Mouse (Mus musculus) lung, embryonic 14.5 days (tissue): ENCODE results near the gene Thpo. TPM values are rescaled to one million over a fixed set of nuclear protein-coding genes. Genes with fewer than 3 reads are reported as not detected.
A peak's percentile ranks its signal among the peaks of the same experiment; 100 is the strongest.

Source experiments
- ATAC-seq: fragments of 200-750 bp; cut with Nextera tagmentation; 2 replicates; pipeline ENCODE4 v1.8.0; 2017; ENCODE audit warnings: mild to moderate bottlenecking, moderate TSS enrichment, moderate library complexity; ENCODE audit not compliant: insufficient read depth
- DNase-seq: peaks from one replicate; pipeline ENCODE4 v3.0.0-alpha.2; 2015
- H3K27ac ChIP-seq: fragments of 300-500 bp; sonication (generic); 2 replicates; pipeline ENCODE4 v1.5.1; 2014; ENCODE audit warnings: low read depth, mild to moderate bottlenecking, moderate library complexity
- H3K27me3 ChIP-seq: fragments of 300-500 bp; sonication (generic); 2 replicates; pipeline ENCODE4 v1.6.1; 2014; ENCODE audit warnings: low read length, control low read depth; ENCODE audit not compliant: insufficient read depth
- H3K36me3 ChIP-seq: fragments of 300-500 bp; sonication (generic); 2 replicates; pipeline ENCODE4 v1.6.1; 2014; ENCODE audit warnings: control low read depth; ENCODE audit not compliant: insufficient read depth
- H3K4me1 ChIP-seq: fragments of 300-500 bp; sonication (generic); 2 replicates; pipeline ENCODE4 v1.6.1; 2014; ENCODE audit warnings: antibody characterized with exemption, control low read depth; ENCODE audit not compliant: insufficient read depth
- H3K4me2 ChIP-seq: fragments of 300-500 bp; sonication (generic); 2 replicates; pipeline ENCODE4 v1.6.1; 2014; ENCODE audit warnings: mild to moderate bottlenecking
- H3K4me3 ChIP-seq: fragments of 300-500 bp; sonication (generic); 2 replicates; pipeline ENCODE4 v1.5.1; 2014; ENCODE audit warnings: low read depth, low read length
- H3K9ac ChIP-seq: fragments of 300-500 bp; sonication (generic); 2 replicates; pipeline ENCODE4 v1.6.1; 2014
- H3K9me3 ChIP-seq: fragments of 300-500 bp; sonication (generic); 2 replicates; pipeline ENCODE4 v1.6.1; 2016; ENCODE audit warnings: low read depth, low read length, control low read depth
- CTCF ChIP-seq: IDR thresholded peaks from 2 replicates; pipeline ENCODE4 v1.5.1; 2016; ENCODE audit warnings: antibody characterized with exemption, low read depth
- WGBS: fragments of 180-500 bp; shearing (Covaris S2); extraction: QIAGEN DNeasy Blood & Tissue Kit; methylation state at CpG from one replicate; pipeline ENCODE4 v1.1.7; 2014; 5-methylcytosine and 5-hydroxymethylcytosine counted together
- polyA plus RNA-seq: library from polyadenylated mRNA; unstranded; fragments of >200 nt; fragmentation: Nextera tagmentation; extraction: Ambion mirVana; gene quantifications from 2 replicates; pipeline ENCODE4 v1.2.1, GENCODE M21; 2014

The Thpo gene
- polyA plus RNA-seq, 1 experiment from 2014 or later: 1.1 TPM

GRCm38 (mm10) chr16:20703071-20703470 is 31.2 kb downstream of the Thpo start:
- Histone ChIP-seq H3K4me2 (no peak overlapping the region), H3K4me3 (no peak overlapping the region), H3K4me1 (peaks cover 3% of the 10 kb centered on the region; the same call in 1 of the 2 replicates), H3K9me3 (no peaks in the 10 kb centered on the region), H3K27me3 (no peaks in the 10 kb centered on the region), H3K27ac (no peak overlapping the region), H3K9ac (no peak overlapping the region), H3K36me3 (peaks cover 11% of the 10 kb centered on the region; the same call in 1 of the 2 replicates)
- DNase-seq (no peak), ATAC-seq (no peak)
- TF ChIP-seq CTCF: no peak
- WGBS: 91% methylated on average over 10 of the region's 10 CpGs

- H3K4me3 ChIP-seq: no peak overlapping the region
- H3K27me3 ChIP-seq: no peaks in the 10 kb centered on the region
- peaks cover 3% of the 10 kb centered on the region; the same call in 1 of the 2 replicates for H3K4me1 ChIP-seq
- DNase-seq (peak; percentile 88), ATAC-seq (peak; percentile 81)
- peaks cover 5% of the 10 kb centered on the region; the same call in 1 of the 2 replicates for H3K36me3 ChIP-seq
- H3K27ac ChIP-seq: no peak overlapping the region
- 10% methylated on average over 8 of the region's 8 CpGs for WGBS
- peak; percentile 82 for TF ChIP-seq CTCF
- H3K9me3 ChIP-seq: no peaks in the 10 kb centered on the region
- 0 out of 2 replicates have a peak overlapping the region, but pooled peaks have one; percentile 8 for H3K4me2 ChIP-seq
- no peak overlapping the region for H3K9ac ChIP-seq
Measured at GRCm38 (mm10) chr16:20702522-20702893, 31.8 kb downstream of the Thpo start.

- DNase-seq (no peak), ATAC-seq (peak; percentile 52; the same call in 1 of the 2 replicates)
- Histone ChIP-seq H3K4me3 (no peak overlapping the region), H3K4me2 (0 out of 2 replicates have a peak overlapping the region, but pooled peaks have one; percentile 8), H3K36me3 (peaks cover 3% of the 10 kb centered on the region; the same call in 1 of the 2 replicates), H3K9me3 (no peaks in the 10 kb centered on the region), H3K9ac (no peak overlapping the region), H3K4me1 (peaks cover 3% of the 10 kb centered on the region; the same call in 1 of the 2 replicates), H3K27ac (no peak overlapping the region; the same call in 1 of the 2 replicates), H3K27me3 (no peaks in the 10 kb centered on the region)
- 21% methylated on average over 12 of the region's 12 CpGs for WGBS
- no peak for TF ChIP-seq CTCF
Measured at GRCm38 (mm10) chr16:20701729-20702521, 32.4 kb downstream of the Thpo start.

- H3K4me1 ChIP-seq: peaks cover 3% of the 10 kb centered on the region; the same call in 1 of the 2 replicates
- ATAC-seq (no peak), DNase-seq (no peak)
- no peak for TF ChIP-seq CTCF
- no peak overlapping the region; the same call in 1 of the 2 replicates for H3K27ac ChIP-seq
- 55% methylated on average over 7 of the region's 7 CpGs for WGBS
- no peak overlapping the region for H3K4me3 ChIP-seq
- no peaks in the 10 kb centered on the region for H3K27me3 ChIP-seq
- H3K36me3 ChIP-seq: no peaks in the 10 kb centered on the region; the same call in 1 of the 2 replicates
- no peaks in the 10 kb centered on the region for H3K9me3 ChIP-seq
- H3K9ac ChIP-seq: no peak overlapping the region
- H3K4me2 ChIP-seq: no peak overlapping the region
Measured at GRCm38 (mm10) chr16:20701316-20701715, 33.0 kb downstream of the Thpo start.

- Histone ChIP-seq H3K9ac (no peak overlapping the region), H3K36me3 (no peaks in the 10 kb centered on the region; the same call in 1 of the 2 replicates), H3K27me3 (no peaks in the 10 kb centered on the region), H3K4me2 (no peak overlapping the region), H3K4me1 (peaks cover 5% of the 10 kb centered on the region; the same call in 1 of the 2 replicates), H3K9me3 (no peaks in the 10 kb centered on the region), H3K4me3 (no peak overlapping the region), H3K27ac (no peak overlapping the region)
- WGBS: 43% methylated on average over 5 of the region's 5 CpGs
- no peak for DNase-seq
- no peak for ATAC-seq
- TF ChIP-seq CTCF: no peak
Measured at GRCm38 (mm10) chr16:20700036-20700435, 34.3 kb downstream of the Thpo start.

GRCm38 (mm10) chr16:20699266-20699665 is 35.0 kb downstream of the Thpo start:
- no peak overlapping the region for H3K27ac ChIP-seq
- ATAC-seq (no peak), DNase-seq (no peak)
- H3K27me3 ChIP-seq: no peaks in the 10 kb centered on the region
- H3K9ac ChIP-seq: no peak overlapping the region
- no peaks in the 10 kb centered on the region; the same call in 1 of the 2 replicates for H3K36me3 ChIP-seq
- H3K4me1 ChIP-seq: peaks cover 5% of the 10 kb centered on the region; the same call in 1 of the 2 replicates
- H3K4me3 ChIP-seq: no peak overlapping the region
- H3K4me2 ChIP-seq: no peak overlapping the region
- H3K9me3 ChIP-seq: no peaks in the 10 kb centered on the region
- WGBS: 68% methylated on average over 5 of the region's 5 CpGs
- no peak for TF ChIP-seq CTCF

- peaks cover 21% of the 10 kb centered on the region for H3K36me3 ChIP-seq
- H3K9me3 ChIP-seq: no peaks in the 10 kb centered on the region
- ATAC-seq (peak; percentile 38; the same call in 1 of the 2 replicates), DNase-seq (peak; percentile 90)
- no peak overlapping the region for H3K27ac ChIP-seq
- H3K27me3 ChIP-seq: no peaks in the 10 kb centered on the region
- 3% methylated on average over 46 of the region's 46 CpGs for WGBS
- no peak for TF ChIP-seq CTCF
- H3K9ac ChIP-seq: peak overlapping the region; percentile 43
- 0 out of 2 replicates have a peak, but pooled peaks cover 2% of the 10 kb centered on the region for H3K4me1 ChIP-seq
- peak overlapping the region; percentile 68 for H3K4me2 ChIP-seq
- peak overlapping the region; percentile 37 for H3K4me3 ChIP-seq
Measured at GRCm38 (mm10) chr16:20695622-20696323, 38.5 kb downstream of the Thpo start.
